Mouse (Mus musculus) T-helper 2 cell (primary cell): ENCODE data around the gene Ptn.
"Not testable (repeated sequence)": the region's sequence is repeated elsewhere in the genome, so short reads cannot be mapped to it uniquely, and the experiment has no call there.

Experiments used
- in situ Hi-C: fragments of 300-600 bp; cut with MboI, MseI; formaldehyde crosslinking; loops from one replicate; pipeline ENCODE4 v1.15.1; 2025; ENCODE audit warnings: high pct_unique_total_duplicates

The Ptn gene

DNA sequence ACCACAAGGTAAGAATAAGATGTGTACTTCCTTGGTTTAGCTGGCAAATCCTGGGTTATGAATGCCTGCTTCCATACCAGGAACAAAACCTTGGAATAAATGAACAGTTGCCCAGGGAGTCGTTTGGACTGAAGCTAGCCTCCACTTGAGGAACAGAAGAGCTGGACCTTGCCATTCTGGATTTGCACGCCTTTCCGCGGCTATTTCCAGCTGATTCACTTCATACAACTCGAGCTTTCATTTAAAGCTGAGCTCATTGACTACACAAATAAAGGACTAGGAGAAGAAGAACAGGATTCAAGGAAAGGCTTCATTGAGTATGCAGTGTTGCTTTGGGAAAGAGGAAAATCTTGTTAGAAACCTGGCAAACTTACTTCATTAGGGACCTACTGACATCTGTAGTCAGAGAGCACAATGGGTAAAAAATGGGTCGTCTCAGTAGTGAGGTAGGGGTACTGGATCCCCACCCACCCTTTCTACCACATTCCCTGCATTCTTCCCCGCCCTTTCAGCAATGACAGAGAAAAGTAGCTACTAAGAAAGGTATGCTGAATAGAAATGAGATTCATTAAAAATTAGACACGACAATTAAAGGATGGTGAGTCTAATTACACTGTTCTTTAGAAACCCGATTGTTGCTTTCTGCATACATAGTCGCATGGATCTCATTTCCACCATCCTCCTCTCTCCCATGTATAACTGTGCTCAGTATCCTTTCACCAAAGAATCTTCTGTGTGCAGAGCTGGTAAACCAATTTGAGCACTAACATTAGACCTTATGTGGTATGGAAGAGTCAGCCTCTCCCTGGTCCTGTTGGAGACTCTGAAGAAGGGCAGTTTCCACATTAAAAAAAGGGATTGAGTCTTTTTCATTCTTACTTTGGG, 54.8 kb downstream of the Ptn start:
- in situ Hi-C loops: no loop called here

DNA sequence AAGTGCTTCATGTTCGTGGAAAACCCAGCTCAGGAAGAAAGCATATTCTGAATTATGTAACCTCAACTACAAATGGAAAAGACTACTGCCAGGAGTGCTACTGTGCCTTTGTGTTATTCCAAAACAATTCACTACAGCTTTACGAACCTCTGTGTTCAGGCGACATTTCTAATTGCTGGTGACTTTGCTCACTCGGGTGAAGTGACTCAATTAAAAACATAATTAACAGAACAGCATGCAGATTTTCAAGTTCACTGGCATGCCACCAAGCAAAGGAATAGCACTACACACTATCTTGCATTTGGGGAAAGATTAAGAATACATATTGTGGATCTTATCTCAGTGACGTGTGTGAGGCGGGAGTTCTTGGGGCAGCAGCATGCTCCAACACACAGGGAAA, 57.1 kb downstream of the Ptn start:
- in situ Hi-C loops: no loop called here

DNA sequence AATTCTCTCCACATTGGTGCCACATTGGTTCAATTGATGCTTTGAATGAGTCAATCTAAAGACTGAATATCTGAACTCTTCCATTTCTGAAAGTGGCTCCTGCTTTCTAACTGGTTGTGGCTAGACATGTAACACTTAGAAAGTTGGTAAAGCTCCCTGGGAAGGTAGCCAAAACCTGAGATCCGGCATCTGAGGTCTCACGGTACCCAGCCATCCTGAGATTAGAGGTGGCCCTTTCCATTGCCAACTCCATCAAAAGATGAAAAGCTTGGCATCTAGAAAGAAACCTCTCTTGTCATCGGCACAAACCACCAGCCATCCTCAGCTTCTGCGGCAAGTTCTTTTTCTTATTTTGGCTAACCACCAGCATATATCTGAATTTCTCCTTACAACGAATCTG, 70.2 kb downstream of the Ptn start:
- in situ Hi-C loops: no loop called here

DNA sequence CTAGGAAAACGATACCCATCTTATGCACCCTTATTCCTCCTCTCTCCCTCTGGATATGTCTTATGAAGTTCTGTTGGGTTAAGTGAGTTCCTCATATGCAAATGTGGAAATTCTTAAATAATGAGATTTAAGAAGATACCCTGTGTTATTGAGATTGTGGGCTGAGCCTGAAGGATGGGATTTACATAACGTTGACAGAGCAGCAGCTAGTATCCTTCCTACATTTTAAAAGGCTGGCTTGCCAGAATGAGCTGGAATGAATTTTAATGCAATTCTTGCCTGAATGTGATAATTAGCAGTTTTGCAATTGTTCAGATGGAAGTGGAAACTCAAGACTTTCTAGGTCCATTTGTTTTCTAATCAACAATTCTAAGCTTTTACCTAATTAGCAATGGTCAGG, 73.3 kb downstream of the Ptn start:
- in situ Hi-C loops: no loop called here

DNA sequence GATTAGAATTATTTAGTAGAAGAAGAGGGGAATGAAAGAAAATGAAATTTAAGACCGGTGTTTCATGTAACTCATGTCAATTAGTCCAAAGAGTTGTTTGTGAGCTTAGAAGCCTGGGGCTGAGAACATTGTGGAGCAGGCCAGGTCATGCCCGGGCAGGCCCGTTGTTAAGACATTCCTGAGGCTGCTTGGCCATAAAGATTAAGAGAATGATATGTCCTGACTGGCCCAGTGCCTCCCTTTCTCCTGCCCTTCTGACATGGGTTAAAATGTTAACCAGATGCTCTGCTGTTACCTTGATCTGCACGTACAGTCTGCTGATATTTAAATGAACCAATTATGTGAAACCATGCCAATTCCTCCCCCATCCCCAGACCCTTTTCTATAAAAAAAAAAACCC, 74.4 kb downstream of the Ptn start:
- in situ Hi-C loops: not testable (repeated sequence)

DNA sequence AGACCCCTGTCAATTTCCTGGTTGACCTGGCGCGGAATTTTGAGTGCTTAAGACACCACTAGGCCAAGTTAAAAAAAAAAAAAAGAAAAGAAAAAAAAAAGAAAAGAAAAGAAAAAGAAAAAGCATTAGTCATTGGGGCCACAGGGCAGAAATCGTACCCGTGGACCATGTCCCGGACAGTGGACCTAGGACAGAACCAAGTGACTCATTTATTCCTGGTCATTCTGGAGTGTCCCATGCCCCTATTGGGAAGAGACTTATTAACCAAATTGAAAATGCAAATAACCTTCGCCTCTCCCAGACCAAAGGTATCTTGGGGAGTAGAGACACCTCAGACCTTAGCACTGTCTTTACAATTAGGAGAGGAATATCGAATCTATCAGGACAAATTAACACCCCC, 80.2 kb downstream of the Ptn start:
- in situ Hi-C loops: not testable (repeated sequence)

DNA sequence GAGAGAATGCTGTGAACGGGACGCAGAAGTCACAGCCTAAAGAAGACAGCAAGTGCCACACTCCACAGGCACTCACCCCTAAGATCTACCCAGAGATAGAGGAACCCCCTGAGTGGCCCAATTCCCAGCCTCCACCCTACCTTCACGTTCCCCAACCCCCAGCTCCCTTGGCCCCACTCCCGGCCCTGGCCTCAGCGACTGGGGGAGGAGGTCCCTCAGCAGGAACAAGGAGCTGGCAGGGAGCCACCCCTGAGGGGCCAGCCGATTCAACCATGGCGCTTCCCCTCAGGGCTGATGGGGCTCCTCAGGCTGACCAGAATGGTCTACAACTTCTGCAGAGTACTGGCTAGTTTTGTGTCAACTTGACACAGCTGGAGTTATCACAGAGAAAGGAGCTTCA, 81.9 kb downstream of the Ptn start:
- in situ Hi-C loops: no loop called here

DNA sequence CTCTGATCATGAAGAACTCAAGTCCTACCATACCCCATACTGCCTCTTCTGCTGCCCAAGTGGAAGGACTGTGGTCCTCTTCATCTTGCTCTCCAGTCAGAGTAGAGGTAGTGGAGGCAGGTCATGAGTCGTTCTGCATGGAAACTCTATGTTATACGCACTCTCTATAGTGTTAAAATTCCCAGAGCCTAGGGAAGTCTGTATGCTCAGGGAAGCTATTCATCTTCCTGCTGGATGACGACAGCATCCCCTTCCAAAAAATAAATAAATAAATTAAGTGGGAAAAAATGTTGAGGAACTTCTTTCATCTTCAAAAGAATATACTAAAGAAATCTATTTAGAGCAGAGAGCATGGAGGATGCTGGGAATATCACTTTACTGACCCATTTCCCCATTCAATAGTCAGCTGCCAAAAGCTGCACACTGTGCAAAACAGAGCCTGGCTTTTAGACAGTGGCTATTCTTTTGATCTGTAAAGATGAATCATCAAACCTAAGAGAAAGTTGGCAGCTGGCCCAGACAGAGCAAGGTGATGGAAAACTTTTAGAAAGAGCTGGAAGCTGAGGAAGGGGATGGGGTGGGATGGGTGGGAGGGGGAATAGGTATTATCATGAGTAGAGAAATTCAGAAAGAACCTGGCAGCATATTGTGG, 84.4 kb downstream of the Ptn start:
- in situ Hi-C loops: no loop called here

DNA sequence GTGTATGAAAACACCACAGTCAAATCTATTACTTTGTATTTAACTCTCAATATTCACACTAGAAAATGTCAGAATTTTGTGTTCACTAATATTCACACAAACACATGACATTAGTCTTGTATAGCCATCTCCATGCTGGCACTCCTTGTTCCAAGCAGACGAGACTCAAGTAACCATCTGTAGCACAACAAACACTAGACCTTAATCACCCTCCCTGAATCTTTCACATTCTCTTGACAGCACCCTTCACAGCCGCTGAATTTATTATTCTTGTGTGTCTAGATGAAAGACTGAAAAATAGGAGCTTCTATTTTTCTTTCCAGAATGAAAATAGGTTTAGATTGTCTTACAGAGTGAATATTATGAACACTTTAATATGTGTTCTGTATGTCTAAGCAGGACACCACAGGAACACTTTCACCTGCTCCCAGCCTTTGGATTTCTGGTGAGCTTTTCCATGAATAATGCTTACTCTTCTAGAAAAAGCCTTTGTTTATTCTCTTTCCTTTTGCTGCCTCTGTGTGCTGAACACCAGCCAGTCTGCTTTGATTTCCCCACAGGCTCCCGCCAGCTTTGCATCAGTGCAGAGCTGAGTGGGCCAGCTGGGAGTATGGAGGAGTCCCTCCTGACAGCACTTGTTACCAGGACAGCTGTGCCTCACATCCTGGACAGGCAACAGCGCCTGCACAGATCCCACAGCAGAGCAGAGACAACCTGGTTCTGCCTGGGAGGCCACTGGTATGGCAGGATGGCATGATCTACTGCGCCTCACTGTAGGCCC, 87.1 kb downstream of the Ptn start:
- in situ Hi-C loops: no loop called here

DNA sequence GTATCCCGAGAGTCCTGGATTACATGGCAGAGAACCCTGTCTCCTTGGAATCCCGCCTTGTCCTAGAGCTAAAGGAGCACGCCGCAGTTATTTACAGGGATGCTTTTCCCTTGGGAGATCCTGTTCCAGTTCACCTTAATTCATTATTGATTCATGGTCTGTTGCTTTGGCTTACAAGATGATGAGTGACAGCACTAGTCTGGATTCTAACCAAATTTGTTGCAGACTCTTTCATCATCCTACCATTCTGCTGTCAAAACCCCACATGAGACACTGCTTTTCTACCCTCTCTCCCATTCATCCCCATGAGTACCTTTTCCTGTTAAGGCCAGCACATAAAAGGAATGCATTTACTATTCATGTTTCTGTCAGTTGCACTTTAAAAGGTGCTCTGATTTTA, 96.7 kb downstream of the Ptn start:
- in situ Hi-C loops: no loop called here

DNA sequence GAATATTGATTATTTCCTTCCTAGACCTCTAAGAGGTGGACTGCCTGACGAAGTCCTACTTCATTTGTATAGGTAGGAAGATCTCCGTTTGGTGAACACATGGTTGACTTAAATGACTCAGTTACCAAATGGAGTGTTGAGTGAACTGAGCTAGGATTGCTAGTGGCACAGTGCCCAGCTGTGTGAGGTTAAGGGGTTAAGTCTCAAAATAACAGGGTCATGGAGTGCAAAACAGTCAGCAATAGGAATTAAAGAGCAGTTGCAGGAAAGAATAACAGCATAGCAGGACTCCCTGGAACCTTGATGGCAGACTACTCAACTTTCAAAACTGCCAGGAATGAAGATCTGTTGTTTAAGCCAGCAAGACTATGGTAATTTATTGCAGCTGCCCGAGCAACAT, 114.5 kb downstream of the Ptn start:
- in situ Hi-C loops: no loop called here

DNA sequence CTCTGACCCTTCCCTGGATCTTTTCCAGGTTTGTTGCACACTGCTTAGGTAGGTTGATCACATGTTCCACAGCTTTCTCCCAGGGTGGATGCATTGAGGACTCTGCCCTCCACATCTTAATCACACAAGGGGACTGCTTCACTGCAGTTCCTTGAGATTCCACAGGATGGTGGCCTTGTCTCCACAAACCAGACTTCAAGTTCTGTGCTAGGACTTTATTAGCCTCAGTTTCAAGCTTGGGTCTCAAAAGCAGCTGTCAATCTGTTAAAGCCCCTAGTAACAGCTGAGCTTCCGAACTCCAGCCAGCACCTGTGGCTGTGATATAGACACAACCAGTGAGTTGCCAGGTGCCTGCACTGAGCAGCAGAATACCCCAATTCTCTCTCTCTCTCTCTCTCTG, 118.5 kb downstream of the Ptn start:
- in situ Hi-C loops: no loop called here

DNA sequence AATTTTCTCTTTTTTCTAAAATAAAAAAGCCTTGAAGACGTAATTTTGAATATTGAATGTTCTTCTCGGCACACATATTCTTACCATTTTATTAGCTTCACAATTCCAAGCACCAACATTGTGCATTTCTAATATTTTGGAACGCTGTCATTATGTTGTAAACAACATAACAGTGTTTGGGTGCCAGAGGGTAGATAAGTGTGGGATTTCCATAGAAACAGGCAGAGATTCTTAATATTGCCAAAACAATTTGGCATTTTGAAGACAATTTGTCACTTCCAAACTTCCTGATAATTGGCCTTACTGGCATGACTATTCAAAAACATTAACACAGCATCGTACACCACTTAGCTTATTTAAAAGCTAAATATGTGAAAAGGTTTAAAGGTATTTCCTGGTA, 119.1 kb downstream of the Ptn start:
- in situ Hi-C loops: no loop called here

DNA sequence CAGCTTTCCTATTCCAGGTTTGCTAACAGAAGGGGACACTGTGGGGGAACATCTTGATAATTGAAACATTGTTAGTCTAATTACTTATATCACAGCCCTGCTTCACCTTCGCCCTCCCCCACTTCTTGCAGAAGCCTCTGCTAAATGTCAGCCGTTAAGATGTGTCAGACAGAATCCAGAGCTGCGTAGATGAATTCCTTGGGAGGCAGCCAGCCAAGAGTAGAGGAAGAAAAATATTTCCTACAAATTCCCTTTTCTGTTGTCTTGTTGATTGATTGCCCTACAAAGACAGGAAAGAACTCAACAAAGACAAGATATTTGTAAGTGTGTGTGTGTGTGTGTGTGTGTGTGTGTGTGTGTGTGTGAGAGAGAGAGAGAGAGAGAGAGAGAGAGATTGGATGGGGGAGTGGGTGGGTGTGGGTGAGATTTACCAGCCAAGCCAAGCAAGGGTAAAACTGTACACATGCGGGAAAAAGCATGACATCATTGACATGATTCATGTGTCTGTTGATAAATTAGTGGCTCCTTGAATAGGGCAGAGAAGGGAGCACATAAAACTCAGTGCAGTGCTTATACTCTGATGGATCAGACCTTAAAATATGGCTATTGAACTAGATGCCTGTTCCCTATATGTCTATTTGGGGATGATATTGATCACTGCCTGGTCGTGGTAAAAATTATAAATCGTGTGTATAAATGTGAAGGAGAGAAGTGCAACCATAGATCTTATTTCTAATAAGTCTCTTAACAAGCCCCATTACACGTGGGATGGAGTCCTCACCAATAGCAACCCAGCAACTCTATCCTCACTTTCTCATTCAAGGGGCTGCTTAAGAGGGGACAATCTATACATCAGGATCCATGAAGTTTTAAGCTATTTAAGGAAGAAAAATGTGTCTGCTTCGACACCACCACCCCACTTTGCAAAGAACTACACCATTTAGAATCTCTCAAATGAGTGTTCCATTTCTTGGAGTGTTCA, 133.0 kb downstream of the Ptn start:
- in situ Hi-C loops: no loop called here

DNA sequence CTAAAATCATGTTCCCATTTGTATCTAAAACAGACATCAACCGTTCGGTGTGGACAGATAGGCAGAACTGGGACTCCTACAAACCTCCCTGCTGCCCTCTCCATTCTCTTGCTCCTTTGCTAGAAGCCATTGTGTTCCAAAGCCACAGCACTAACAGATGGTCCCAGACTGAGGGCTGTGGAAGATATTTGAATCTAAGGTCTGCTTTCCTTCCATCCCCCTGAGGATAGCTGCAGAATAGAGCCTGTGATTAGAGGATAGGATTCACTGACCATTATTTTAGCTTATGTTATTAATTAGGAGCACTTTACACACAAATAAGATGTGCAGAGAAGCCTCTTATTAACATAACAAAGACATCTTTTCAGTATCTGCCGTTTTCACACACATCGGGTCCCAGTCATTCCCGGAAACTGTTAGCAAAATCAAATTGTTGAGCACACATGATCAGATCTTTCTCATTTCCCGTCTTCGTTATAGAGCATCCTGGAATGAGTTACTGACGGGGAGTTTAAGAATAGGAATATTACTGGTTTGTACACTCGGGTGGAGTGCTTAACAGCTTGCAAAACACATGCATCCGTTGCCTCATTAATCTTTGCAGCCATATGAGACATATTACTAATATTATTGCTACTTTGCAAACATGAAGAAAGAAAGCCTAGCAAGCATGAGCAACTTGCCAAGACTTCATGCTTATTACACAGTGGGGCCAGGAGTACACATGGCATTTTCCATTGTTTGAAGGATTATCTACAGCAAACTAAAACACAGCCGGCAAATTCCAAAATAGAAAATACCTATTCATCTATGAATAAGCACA, 137.4 kb downstream of the Ptn start:
- in situ Hi-C loops: no loop called here

DNA sequence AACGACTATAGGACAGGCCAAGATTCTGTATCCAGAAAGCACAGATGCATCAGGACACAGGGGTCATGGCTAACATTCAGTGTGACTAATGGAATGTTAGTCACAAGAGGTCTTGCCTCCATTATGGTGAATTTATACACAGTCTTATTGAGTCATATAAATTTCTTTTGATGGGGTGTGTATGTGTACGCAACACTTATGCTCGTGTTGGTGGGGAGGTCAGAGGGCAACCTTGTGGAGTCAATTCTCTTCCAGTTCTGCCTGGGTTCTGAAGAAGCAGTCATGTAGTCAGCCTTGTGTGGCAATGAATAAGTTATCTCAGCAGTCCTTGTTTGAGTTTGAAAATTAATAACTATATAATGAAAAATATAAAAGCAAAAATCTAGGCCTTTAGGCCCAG, 138.7 kb downstream of the Ptn start:
- in situ Hi-C loops: no loop called here
